Mouse (Mus musculus) hematopoietic stem cell, adult 5-6 weeks (primary cell): Measurements from ENCODE around the gene Mrpl44. TPM values are rescaled to one million over a fixed set of nuclear protein-coding genes. Genes with fewer than 3 reads are reported as not detected.

Experiments used
- ATAC-seq, 2 experiments: fragments of 125-278 bp in 1 of 2; replicated peaks in 1 of 2; 2 replicates each; pipeline ENCODE4 v1.8.0; 2016 to 2017; ENCODE audit warnings: inconsistent platforms in 2 of 2, mild to moderate bottlenecking in 2 of 2, moderate number of reproducible peaks in 2 of 2, low read depth in 1 of 2, moderate TSS enrichment in 1 of 2; ENCODE audit not compliant: low FRiP score in 2 of 2, poor library complexity in 2 of 2, severe bottlenecking in 2 of 2, insufficient read depth in 1 of 2, low TSS enrichment in 1 of 2
- total RNA-seq: library from RNA; stranded (forward); fragments of 172-1452, 232-1000 nt; gene quantifications from 2 replicates; pipeline ENCODE4 v1.2.3, GENCODE M21; 2017

The Mrpl44 gene
- total RNA-seq, 1 experiment from 2014 or later = 42.9 TPM

GRCm38 (mm10) chr1:79815446-79815845 is 39.6 kb downstream of the Mrpl44 start:
- ATAC-seq = no peak

DNA sequence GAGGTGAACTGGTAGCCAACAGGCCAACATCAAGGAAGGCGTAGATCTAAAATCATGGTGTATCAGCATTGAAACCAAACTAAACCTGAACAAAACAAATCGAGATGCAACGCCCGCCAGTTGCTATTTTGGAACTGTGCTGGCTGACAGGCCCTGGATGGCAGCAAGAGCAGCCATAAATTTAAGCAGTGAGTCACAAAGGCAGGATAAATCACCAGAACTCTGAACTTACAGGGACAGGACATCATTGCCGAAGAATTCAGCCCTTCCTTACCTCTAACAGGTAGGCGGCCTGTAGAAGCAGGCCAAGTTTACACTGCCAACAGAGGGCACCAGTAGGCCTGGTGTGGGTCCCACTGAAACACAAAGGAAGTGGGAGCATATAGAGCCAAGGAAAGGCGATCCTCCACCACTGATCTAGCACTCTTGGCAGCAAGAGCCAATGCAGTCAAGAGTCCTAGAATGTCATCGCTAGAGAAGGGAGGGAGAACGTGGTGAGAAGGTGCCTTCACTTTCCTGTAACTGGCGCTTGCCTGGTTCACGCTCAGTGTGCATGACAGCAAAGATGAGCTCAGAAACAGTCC is 43.6 kb downstream of the Mrpl44 start:
- ATAC-seq = no peak

DNA sequence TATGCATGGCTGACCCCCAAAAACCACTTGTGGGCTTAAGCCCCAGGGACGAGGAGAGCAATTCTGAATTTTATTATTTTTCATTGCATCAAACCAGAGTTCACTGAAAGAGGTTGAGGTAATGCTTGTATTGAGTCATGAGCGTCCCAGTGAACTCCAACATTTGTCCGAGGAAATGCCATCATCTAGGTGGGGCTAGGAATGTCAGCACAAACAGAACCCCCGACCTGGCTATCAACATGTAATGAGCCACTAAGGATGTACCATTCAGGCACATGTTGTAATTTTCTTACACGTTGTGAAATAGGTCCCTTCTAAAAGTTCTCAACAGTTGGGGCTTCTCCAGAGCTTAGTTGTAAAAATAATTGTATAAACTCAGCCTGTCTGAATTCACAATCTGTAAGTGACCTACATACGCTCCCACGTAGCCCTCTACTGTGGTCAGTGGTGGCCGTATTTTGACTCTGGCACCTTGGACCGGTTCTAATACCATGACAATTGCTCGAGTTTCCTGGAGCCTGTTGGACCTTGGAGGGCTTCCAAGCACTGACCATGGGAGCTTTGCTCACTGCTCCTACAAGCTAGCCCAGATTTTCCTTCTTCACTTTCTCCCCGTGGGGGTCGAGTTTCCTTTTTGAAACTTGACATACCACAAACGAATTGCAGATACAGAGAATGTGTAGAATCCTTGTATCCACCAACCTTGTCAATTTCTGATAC is 47.1 kb downstream of the Mrpl44 start:
- no peak for ATAC-seq

- ATAC-seq = 0 out of 4 replicates have a peak, but pooled peaks of 1 of the 2 experiments have one; percentile 12
These were observed 48.3 kb downstream of the Mrpl44 start for GRCm38 (mm10) chr1:79823951-79824633.

Other genes starting within 250 kb of the Mrpl44 start
- 9.7 and 30.6 TPM in 2 replicates for gene Ap1s3, start 104.0 kb upstream of the Mrpl44 start, total RNA-seq
- 14.3 and 31.8 TPM in 2 replicates for gene Wdfy1, start 125 bp downstream of the Mrpl44 start, total RNA-seq
- 2.9 and 8.3 TPM in 2 replicates for gene Serpine2, start 85.2 kb downstream of the Mrpl44 start, total RNA-seq